Mouse (Mus musculus) spleen, adult 2 months (tissue): Measurements from ENCODE around the gene Lpin1.

Source experiments
- CTCF ChIP-seq: fragments of 200-500 bp; IDR thresholded peaks from 2 replicates; pipeline ENCODE4 v1.5.1; 2011; ENCODE audit warnings: mild to moderate bottlenecking, inconsistent platforms; ENCODE audit not compliant: insufficient read depth, insufficient read length, insufficient replicate concordance; ENCODE audit errors: extremely low read depth
- POLR2A ChIP-seq: fragments of 200-500 bp; IDR thresholded peaks from 2 replicates; pipeline ENCODE4 v1.6.1; 2011; ENCODE audit warnings: low read depth, low read length, inconsistent platforms

DNA sequence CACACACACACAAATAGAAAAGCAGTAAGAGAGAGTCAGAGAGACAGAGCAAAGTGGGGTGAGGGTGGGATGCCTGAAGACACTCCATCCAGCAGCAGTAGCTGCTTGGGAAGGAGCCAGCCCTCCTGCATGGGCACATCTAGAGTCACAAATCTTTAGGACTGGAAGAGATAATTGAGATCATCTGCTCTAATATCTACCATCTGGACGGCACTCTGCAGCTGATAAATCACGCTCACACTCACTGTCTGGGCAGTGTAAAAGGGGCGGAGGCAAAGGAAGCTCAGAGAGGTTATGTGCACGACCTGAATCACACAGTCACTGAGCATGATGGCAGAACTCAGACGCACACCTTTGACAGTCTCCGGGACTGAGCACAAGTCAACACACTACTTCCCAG is 118.1 kb downstream of the Lpin1 start:
- TF ChIP-seq POLR2A (no peak), CTCF (no peak)
